Mouse (Mus musculus) thymus, adult 2 months (tissue): ENCODE data around the gene Rad51b. TPM values are rescaled to one million over a fixed set of nuclear protein-coding genes. Genes with fewer than 3 reads are reported as not detected.
A peak's percentile ranks its signal among the peaks of the same experiment; 100 is the strongest.

Experiments
- DNase-seq: peaks from one replicate; pipeline ENCODE4 v3.0.0; 2021
- H3K27ac ChIP-seq: fragments of 200-500 bp; 2 replicates; pipeline ENCODE4 v1.5.1; 2012; ENCODE audit warnings: low read length, control low read depth; ENCODE audit not compliant: control insufficient read depth, insufficient read depth
- H3K27me3 ChIP-seq: fragments of 200-500 bp; 2 replicates; pipeline ENCODE4 v1.6.1; 2012; ENCODE audit warnings: mild to moderate bottlenecking, low read length, moderate library complexity, mixed read lengths; ENCODE audit not compliant: control insufficient read depth, insufficient read depth
- H3K36me3 ChIP-seq: fragments of 200-500 bp; 2 replicates; pipeline ENCODE4 v1.6.1; 2012; ENCODE audit warnings: mild to moderate bottlenecking, low read length, moderate library complexity; ENCODE audit not compliant: control insufficient read depth, insufficient read depth
- H3K4me1 ChIP-seq: fragments of 200-500 bp; replicated peaks from 2 replicates; pipeline ENCODE4 v1.6.1; 2012; ENCODE audit warnings: low read length; ENCODE audit not compliant: control insufficient read depth, insufficient read depth
- H3K4me3 ChIP-seq: fragments of 200-500 bp; 2 replicates; pipeline ENCODE4 v1.5.1; 2012; ENCODE audit warnings: mild to moderate bottlenecking, low read length, control low read depth, moderate library complexity; ENCODE audit not compliant: control insufficient read depth, insufficient read depth
- CTCF ChIP-seq: fragments of 200-500 bp; IDR thresholded peaks from 2 replicates; pipeline ENCODE4 v1.5.1; 2012; ENCODE audit warnings: mild to moderate bottlenecking, control low read depth, low read length, moderate library complexity, borderline replicate concordance; ENCODE audit not compliant: control insufficient read depth, poor library complexity, insufficient read depth; ENCODE audit errors: extremely low read depth
- POLR2A ChIP-seq: fragments of 200-500 bp; IDR thresholded peaks from 2 replicates; pipeline ENCODE4 v1.6.1; 2012; ENCODE audit warnings: mild to moderate bottlenecking, low read length, control low read depth, moderate library complexity; ENCODE audit not compliant: control insufficient read depth, poor library complexity, insufficient read depth; ENCODE audit errors: extremely low read depth
- WGBS: fragments of 180-500 bp; shearing (Covaris S2); methylation state at CpG from one replicate; pipeline ENCODE4 v1.1.7; 2018; 5-methylcytosine and 5-hydroxymethylcytosine counted together
- polyA plus RNA-seq: library from polyadenylated mRNA; depleted of rRNA; stranded (reverse); fragments of >200 nt; gene quantifications from 2 replicates; pipeline ENCODE4 v1.2.3, GENCODE M21; 2012

Gene Rad51b
- polyA plus RNA-seq, 1 experiment, result 1.1 TPM

DNA sequence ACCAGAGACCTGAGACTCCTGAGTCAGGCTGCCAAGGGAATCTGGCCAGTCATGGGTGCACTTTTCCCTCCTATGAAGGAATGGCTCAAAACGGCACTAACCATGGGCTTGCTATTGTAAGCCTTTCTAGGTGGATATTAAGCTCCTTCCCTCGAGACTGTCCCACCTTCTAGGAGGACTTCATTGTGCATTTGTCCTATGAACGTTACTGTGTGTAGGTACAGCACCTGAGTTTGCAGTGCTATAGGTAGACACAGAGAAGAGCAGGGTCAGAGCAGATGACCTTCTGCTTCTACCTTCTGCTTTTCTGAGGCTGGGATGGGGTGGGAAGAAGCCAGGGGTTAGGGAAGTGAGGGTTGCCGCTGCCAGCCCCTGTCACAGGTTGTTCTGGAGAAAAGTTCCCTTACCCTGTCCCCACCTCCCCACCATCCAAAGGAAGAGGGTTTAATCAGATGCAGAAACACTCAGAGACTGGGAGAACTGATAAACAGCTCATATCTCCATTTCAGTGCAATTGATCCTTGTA, 329.5 kb downstream of the Rad51b start:
- H3K27ac ChIP-seq, result peak overlapping the region; percentile 62
- H3K36me3 ChIP-seq, result no peaks in the 10 kb centered on the region
- H3K4me3 ChIP-seq, result no peak overlapping the region
- TF ChIP-seq CTCF (no peak), POLR2A (no peak)
- H3K4me1 ChIP-seq, result peaks cover 22% of the 10 kb centered on the region
- no peaks in the 10 kb centered on the region for H3K27me3 ChIP-seq
- no peak for DNase-seq
- 60% methylated on average over 4 of the region's 4 CpGs for WGBS

GRCm38 (mm10) chr12:79627351-79628120, 330.5 kb downstream of the Rad51b start:
- 33% methylated on average over 4 of the region's 4 CpGs for WGBS
- H3K27me3 ChIP-seq, result no peaks in the 10 kb centered on the region
- TF ChIP-seq POLR2A (no peak), CTCF (no peak)
- no peak for DNase-seq
- H3K27ac ChIP-seq, result peak overlapping the region; percentile 59
- H3K36me3 ChIP-seq, result no peaks in the 10 kb centered on the region
- peaks cover 22% of the 10 kb centered on the region for H3K4me1 ChIP-seq
- H3K4me3 ChIP-seq, result no peak overlapping the region

GRCm38 (mm10) chr12:79628121-79628774, 331.2 kb downstream of the Rad51b start:
- 69% methylated on average over 5 of the region's 5 CpGs for WGBS
- Histone ChIP-seq H3K27ac (peak overlapping the region; percentile 18; the same call in 1 of the 2 replicates), H3K36me3 (no peaks in the 10 kb centered on the region), H3K4me1 (peaks cover 22% of the 10 kb centered on the region), H3K4me3 (no peak overlapping the region), H3K27me3 (no peaks in the 10 kb centered on the region)
- no peak for DNase-seq
- TF ChIP-seq CTCF (no peak), POLR2A (no peak)

DNA sequence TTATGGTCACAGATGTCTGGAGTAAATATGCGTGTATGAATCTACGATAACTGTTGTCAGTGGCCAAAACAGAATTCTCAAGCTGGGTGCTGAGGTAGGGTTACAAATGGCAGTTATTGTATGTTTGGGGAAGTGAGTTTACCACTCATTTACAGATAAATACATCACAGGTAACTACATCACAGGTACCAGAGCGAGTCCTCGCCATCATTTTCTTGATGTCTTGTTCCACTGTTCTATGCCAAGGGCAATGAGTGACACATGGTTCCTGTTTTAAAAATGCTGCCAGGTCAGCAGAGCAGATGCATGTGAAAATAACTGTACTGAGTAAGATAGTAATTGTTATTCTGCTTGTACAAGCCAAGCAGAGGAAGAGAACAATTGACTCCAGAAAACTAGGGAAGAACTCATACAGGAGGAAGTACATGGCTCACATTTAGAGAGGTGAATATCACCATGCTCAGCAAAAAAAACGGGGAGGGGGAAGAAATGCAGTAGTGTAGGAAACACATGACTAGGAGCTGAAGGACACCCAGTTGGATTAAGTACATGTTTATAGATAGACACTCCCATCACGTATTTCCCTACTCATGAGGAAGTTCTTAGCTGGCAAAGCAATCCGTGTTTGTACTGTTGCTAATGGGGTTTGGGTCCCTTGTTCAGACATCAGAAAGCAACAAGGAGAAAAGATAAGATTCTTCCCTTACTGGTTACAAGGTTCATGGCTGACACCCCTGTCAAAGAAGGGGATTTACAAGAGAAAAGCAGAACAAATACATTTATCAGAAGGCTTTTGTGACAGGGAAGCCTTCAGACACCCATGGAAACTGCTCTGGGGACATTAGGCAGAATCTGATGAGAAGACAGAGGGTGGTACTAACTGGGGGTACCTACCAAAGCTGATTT, 333.1 kb downstream of the Rad51b start:
- TF ChIP-seq CTCF (no peak), POLR2A (no peak)
- no peak for DNase-seq
- peaks cover 15% of the 10 kb centered on the region for H3K4me1 ChIP-seq
- 74% methylated on average over 7 of the region's 7 CpGs for WGBS
- no peaks in the 10 kb centered on the region for H3K27me3 ChIP-seq
- H3K27ac ChIP-seq, result no peak overlapping the region
- H3K36me3 ChIP-seq, result no peaks in the 10 kb centered on the region
- H3K4me3 ChIP-seq, result no peak overlapping the region

- no peak overlapping the region for H3K27ac ChIP-seq
- TF ChIP-seq CTCF (no peak), POLR2A (no peak)
- no peak overlapping the region for H3K4me3 ChIP-seq
- 58% methylated on average over 9 of the region's 9 CpGs for WGBS
- no peak for DNase-seq
- H3K27me3 ChIP-seq, result no peaks in the 10 kb centered on the region
- H3K4me1 ChIP-seq, result peaks cover 4% of the 10 kb centered on the region
- no peaks in the 10 kb centered on the region for H3K36me3 ChIP-seq
Measured at GRCm38 (mm10) chr12:79633458-79634106, 336.5 kb downstream of the Rad51b start.

DNA sequence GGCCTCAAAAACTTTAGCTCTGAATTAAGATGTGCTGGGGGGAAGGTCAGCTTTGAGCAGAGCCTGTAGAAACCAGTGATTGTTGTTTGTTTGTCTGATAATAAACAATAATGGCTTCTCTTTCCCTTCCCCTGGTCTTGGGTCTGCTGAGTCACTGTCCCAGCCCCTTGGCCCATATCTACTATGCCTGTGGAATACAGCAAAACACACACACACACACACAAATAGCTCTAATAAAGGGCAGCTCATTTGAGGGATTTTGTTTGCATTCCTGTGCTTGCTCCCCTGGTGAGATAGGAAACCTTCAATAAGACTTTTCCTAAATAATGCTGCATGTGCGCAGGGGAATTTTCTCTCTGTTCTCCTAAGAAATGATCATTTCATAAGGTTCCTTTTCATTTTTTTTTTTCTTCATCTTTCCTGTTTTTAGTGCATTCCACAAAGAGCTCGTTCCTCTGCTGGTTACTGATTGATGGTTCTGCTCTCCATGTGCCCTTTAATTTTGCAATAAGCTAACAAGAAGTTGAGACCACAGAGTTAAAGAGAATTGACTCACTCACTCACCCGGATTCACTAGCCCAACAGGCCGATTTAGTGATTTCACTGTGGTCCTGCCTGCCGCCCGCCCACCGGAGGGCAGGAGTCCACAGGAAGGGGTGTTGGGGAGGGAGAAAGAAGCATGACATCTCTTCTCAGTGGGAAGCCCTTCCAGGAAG, 344.6 kb downstream of the Rad51b start:
- Histone ChIP-seq H3K4me3 (no peak overlapping the region), H3K27me3 (no peaks in the 10 kb centered on the region), H3K4me1 (peaks cover 12% of the 10 kb centered on the region), H3K36me3 (no peaks in the 10 kb centered on the region), H3K27ac (no peak overlapping the region)
- WGBS, result 82% methylated on average over 7 of the region's 7 CpGs
- no peak for DNase-seq
- TF ChIP-seq CTCF, result no peak
- no peak for TF ChIP-seq POLR2A
